Mouse (Mus musculus) liver, embryonic 13.5 days (tissue): ENCODE results near the gene Ap3m1. TPM values are rescaled to one million over a fixed set of nuclear protein-coding genes. Genes with fewer than 3 reads are reported as not detected.
A peak's percentile ranks its signal among the peaks of the same experiment; 100 is the strongest.

Source experiments
- ATAC-seq: fragments of 200-750 bp; cut with Nextera tagmentation; 2 replicates; pipeline ENCODE4 v1.8.0; 2017; ENCODE audit warnings: low read depth, mild to moderate bottlenecking, moderate number of reproducible peaks, moderate library complexity
- DNase-seq: peaks from one replicate; pipeline ENCODE4 v3.0.0; 2022
- H3K27ac ChIP-seq: fragments of 300-500 bp; sonication (generic); 2 replicates; pipeline ENCODE4 v1.5.1; 2015; ENCODE audit warnings: moderate library complexity, mild to moderate bottlenecking, inconsistent platforms
- H3K27me3 ChIP-seq: fragments of 300-500 bp; sonication (generic); 2 replicates; pipeline ENCODE4 v1.6.1; 2015; ENCODE audit warnings: mild to moderate bottlenecking, inconsistent platforms
- H3K36me3 ChIP-seq: fragments of 300-500 bp; sonication (generic); 2 replicates; pipeline ENCODE4 v1.6.1; 2015; ENCODE audit warnings: mild to moderate bottlenecking, inconsistent platforms
- H3K4me1 ChIP-seq: fragments of 300-500 bp; sonication (generic); replicated peaks from 2 replicates; pipeline ENCODE4 v1.6.1; 2015; ENCODE audit warnings: inconsistent platforms
- H3K4me2 ChIP-seq: fragments of 300-500 bp; sonication (generic); 2 replicates; pipeline ENCODE4 v1.6.1; 2015; ENCODE audit warnings: inconsistent platforms, mild to moderate bottlenecking, moderate library complexity
- H3K4me3 ChIP-seq: fragments of 300-500 bp; sonication (generic); replicated peaks from 2 replicates; pipeline ENCODE4 v1.5.1; 2015; ENCODE audit warnings: mild to moderate bottlenecking, inconsistent platforms
- H3K9ac ChIP-seq: fragments of 300-500 bp; sonication (generic); 2 replicates; pipeline ENCODE4 v1.6.1; 2015; ENCODE audit warnings: mild to moderate bottlenecking, inconsistent platforms
- H3K9me3 ChIP-seq: fragments of 300-500 bp; sonication (generic); replicated peaks from 2 replicates; pipeline ENCODE4 v1.6.1; 2016; ENCODE audit warnings: inconsistent platforms
- WGBS: fragments of 180-500 bp; shearing (Covaris S2); methylation state at CpG from one replicate; pipeline ENCODE4 v1.1.7; 2015; ENCODE audit not compliant: insufficient replicate concordance; 5-methylcytosine and 5-hydroxymethylcytosine counted together
- polyA plus RNA-seq: library from polyadenylated mRNA; unstranded; fragments of >200 nt; fragmentation: Nextera tagmentation; extraction: Ambion mirVana; gene quantifications from 2 replicates; pipeline ENCODE4 v1.2.1, GENCODE M21; 2015

Gene Ap3m1
- polyA plus RNA-seq, 1 experiment from 2014 or later, result 37.0 TPM

GRCm38 (mm10) chr14:21069594-21069993 lies 17.3 kb upstream of the Ap3m1 start:
- ATAC-seq (no peak), DNase-seq (no peak)
- no peak overlapping the region for H3K9ac ChIP-seq
- no peak overlapping the region for H3K27ac ChIP-seq
- H3K9me3 ChIP-seq, result no peaks in the 10 kb centered on the region
- no peaks in the 10 kb centered on the region for H3K27me3 ChIP-seq
- 74% methylated on average over 5 of the region's 5 CpGs for WGBS
- no peaks in the 10 kb centered on the region for H3K36me3 ChIP-seq
- peaks cover 49% of the 10 kb centered on the region for H3K4me1 ChIP-seq
- no peak overlapping the region for H3K4me2 ChIP-seq
- H3K4me3 ChIP-seq, result no peak overlapping the region

DNA sequence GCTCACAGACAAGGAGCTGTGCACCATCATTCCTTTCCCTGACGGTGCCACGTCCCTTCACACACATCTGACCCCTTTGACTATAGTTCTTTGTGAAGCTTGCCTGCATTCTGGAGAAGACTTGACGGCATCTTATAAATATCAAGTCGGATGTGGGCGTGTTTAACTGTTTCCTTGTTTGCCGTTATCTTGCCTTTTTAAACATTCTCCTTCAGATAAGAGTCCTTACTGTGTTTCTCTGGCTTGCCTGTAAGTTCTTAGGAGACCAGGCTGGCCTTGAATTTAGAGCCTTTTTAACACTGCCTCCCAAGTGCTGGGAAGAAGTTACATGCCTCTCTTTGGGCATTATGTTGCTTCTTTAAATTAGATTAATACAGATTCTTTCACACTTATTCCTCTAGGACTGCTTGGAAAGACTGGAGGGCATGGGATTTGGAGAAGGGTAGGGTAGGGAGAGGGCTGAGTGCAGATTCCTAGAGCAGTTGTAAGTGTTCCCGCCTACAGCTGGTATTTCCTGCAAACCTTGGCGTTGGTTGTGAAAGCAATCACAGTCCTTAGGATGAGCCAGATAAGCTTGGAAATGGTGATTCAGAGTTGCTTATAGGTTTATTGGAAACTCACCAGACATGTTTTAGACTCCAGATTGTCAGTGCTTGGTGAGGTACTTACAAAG lies 13.3 kb upstream of the Ap3m1 start:
- H3K9ac ChIP-seq, result no peak overlapping the region; the same call in 1 of the 2 replicates
- H3K27me3 ChIP-seq, result no peaks in the 10 kb centered on the region
- H3K36me3 ChIP-seq, result no peaks in the 10 kb centered on the region
- peaks cover 50% of the 10 kb centered on the region for H3K4me1 ChIP-seq
- 18% methylated on average over 8 of the region's 8 CpGs for whole genome bisulfite sequencing
- peak overlapping the region; percentile 23; the same call in 1 of the 2 replicates for H3K4me2 ChIP-seq
- H3K27ac ChIP-seq, result peak overlapping the region; percentile 43; the same call in 1 of the 2 replicates
- DNase-seq, result no peak
- no peak overlapping the region for H3K4me3 ChIP-seq
- no peaks in the 10 kb centered on the region for H3K9me3 ChIP-seq
- no peak for ATAC-seq

DNA sequence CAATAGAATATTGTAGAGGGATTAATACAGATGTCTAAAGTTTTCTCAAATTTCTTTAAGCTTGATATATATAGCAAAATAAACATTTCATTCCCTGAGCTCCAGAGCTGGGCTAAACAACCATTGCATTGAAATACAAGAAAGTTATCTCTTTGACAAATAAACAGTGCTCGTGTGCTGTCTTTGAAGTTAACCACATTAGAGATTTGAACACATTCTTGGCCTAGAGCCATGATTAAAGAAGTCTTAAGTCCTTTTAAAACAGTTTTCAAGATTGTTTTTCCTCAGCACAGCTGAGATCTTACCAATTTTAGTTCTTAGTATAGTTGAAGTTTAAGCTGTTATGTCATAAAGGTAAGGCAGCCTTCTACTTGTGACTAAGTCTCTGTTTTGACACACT lies 12.0 kb upstream of the Ap3m1 start:
- no peaks in the 10 kb centered on the region for H3K9me3 ChIP-seq
- ATAC-seq, result no peak
- no peak overlapping the region for H3K9ac ChIP-seq
- H3K36me3 ChIP-seq, result no peaks in the 10 kb centered on the region
- no peak overlapping the region for H3K4me3 ChIP-seq
- H3K4me1 ChIP-seq, result peaks cover 46% of the 10 kb centered on the region
- no peak overlapping the region for H3K4me2 ChIP-seq
- no peak overlapping the region for H3K27ac ChIP-seq
- H3K27me3 ChIP-seq, result no peaks in the 10 kb centered on the region
- WGBS, result 18% methylated on average over 1 of the region's 1 CpGs
- DNase-seq, result no peak

- Histone ChIP-seq H3K4me3 (no peak overlapping the region), H3K4me2 (no peak overlapping the region), H3K9me3 (no peaks in the 10 kb centered on the region), H3K36me3 (no peaks in the 10 kb centered on the region), H3K9ac (no peak overlapping the region), H3K27ac (peak overlapping the region; percentile 40), H3K4me1 (peaks cover 51% of the 10 kb centered on the region), H3K27me3 (no peaks in the 10 kb centered on the region)
- no peak for DNase-seq
- WGBS, result 40% methylated on average over 5 of the region's 5 CpGs
- peak; percentile 66 for ATAC-seq
These were observed 10.6 kb upstream of the Ap3m1 start for GRCm38 (mm10) chr14:21062766-21063513.

GRCm38 (mm10) chr14:21058972-21059371 lies 6.7 kb upstream of the Ap3m1 start:
- H3K27me3 ChIP-seq, result no peaks in the 10 kb centered on the region
- no peak overlapping the region for H3K4me3 ChIP-seq
- no peak overlapping the region for H3K27ac ChIP-seq
- H3K36me3 ChIP-seq, result peaks cover 5% of the 10 kb centered on the region; the same call in 1 of the 2 replicates
- H3K9ac ChIP-seq, result no peak overlapping the region
- peaks cover 36% of the 10 kb centered on the region for H3K4me1 ChIP-seq
- 72% methylated on average over 2 of the region's 2 CpGs for WGBS
- no peak for ATAC-seq
- no peaks in the 10 kb centered on the region for H3K9me3 ChIP-seq
- DNase-seq, result no peak
- H3K4me2 ChIP-seq, result no peak overlapping the region

DNA sequence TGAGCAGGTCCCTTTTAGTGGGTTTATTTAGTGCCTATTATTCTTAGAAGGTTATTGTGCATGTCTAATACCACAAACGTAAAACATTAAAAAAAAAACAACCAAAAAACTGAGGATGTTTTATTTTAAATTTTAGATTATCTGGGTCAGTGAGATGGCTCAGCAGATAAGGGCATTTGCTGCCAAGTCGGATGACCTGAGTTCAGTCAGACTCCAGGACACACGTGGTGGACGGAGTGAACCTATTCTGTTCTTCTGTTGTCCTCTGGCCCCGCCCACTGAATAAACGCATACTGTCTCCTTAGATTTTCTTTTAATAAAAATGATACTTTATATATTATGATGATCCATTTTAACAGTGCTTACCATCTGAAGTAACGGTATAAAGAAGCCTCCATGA lies 1.3 kb upstream of the Ap3m1 start:
- H3K27ac ChIP-seq, result no peak overlapping the region
- 46% methylated on average over 7 of the region's 7 CpGs for WGBS
- H3K4me3 ChIP-seq, result peak overlapping the region; percentile 87
- H3K4me2 ChIP-seq, result peak overlapping the region; percentile 97
- peaks cover 9% of the 10 kb centered on the region; the same call in 1 of the 2 replicates for H3K36me3 ChIP-seq
- peak overlapping the region; percentile 81; the same call in 1 of the 2 replicates for H3K9ac ChIP-seq
- ATAC-seq, result no peak
- H3K27me3 ChIP-seq, result no peaks in the 10 kb centered on the region
- no peaks in the 10 kb centered on the region for H3K9me3 ChIP-seq
- DNase-seq, result no peak
- H3K4me1 ChIP-seq, result peaks cover 30% of the 10 kb centered on the region

GRCm38 (mm10) chr14:21053151-21053550 lies 843 bp upstream of the Ap3m1 start:
- ATAC-seq (no peak), DNase-seq (no peak)
- Histone ChIP-seq H3K36me3 (peaks cover 9% of the 10 kb centered on the region; the same call in 1 of the 2 replicates), H3K4me1 (peaks cover 32% of the 10 kb centered on the region), H3K27me3 (no peaks in the 10 kb centered on the region), H3K27ac (peak overlapping the region; percentile 87), H3K4me2 (peak overlapping the region; percentile 97), H3K9ac (peak overlapping the region; percentile 81), H3K4me3 (peak overlapping the region; percentile 87), H3K9me3 (no peaks in the 10 kb centered on the region)
- WGBS, result 10% methylated on average over 8 of the region's 8 CpGs

GRCm38 (mm10) chr14:21052781-21053130 lies 448 bp upstream of the Ap3m1 start:
- Histone ChIP-seq H3K4me1 (peaks cover 36% of the 10 kb centered on the region), H3K27me3 (no peaks in the 10 kb centered on the region), H3K27ac (peak overlapping the region; percentile 87), H3K4me2 (peak overlapping the region; percentile 97), H3K9me3 (no peaks in the 10 kb centered on the region), H3K9ac (peak overlapping the region; percentile 81), H3K4me3 (peak overlapping the region; percentile 87), H3K36me3 (peaks cover 9% of the 10 kb centered on the region; the same call in 1 of the 2 replicates)
- peak; percentile 62 for ATAC-seq
- under 1% methylated on average over 25 of the region's 25 CpGs for WGBS
- peak; percentile 64 for DNase-seq

DNA sequence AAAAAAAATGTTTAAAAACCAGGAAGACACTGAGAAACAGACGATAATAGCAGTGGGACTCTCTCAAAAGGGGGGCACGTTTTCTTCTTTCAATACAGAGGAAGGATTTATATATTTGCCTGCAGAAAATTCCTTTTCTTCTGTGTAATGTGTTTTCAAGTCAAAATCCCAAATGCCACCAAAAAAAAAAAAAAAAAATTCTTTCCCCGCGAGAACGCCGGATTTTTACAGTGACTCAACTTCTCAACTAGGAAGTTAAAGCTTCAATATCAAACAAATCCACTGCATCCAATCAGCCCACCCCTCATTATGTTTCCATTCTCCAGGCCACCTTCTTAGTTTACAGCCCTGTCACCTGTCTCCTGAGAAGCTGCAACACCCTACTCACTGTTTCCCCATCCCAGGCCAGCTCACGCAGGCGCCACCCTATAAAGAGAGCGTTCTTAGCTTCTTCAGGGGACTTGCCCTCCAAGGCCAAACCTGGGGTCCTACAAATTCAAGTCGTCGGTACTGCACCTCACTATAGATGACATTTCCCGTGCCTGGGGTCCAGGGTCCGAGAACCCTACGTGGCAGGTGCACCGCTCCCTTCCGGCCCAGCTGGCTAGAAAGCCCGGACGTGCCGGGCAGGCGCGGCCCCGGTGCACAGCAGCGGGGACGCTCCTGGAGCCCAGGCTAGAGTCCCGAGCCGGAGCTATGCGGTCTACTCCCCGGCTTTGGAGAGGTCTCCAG lies 762 bp downstream of the Ap3m1 start:
- Histone ChIP-seq H3K4me3 (peak overlapping the region; percentile 87), H3K27me3 (no peaks in the 10 kb centered on the region), H3K4me1 (peaks cover 37% of the 10 kb centered on the region), H3K27ac (peak overlapping the region; percentile 82), H3K9ac (peak overlapping the region; percentile 90), H3K36me3 (peaks cover 12% of the 10 kb centered on the region; the same call in 1 of the 2 replicates), H3K4me2 (peak overlapping the region; percentile 97), H3K9me3 (no peaks in the 10 kb centered on the region)
- no peak for DNase-seq
- 6% methylated on average over 28 of the region's 28 CpGs for WGBS
- peak; percentile 26 for ATAC-seq

DNA sequence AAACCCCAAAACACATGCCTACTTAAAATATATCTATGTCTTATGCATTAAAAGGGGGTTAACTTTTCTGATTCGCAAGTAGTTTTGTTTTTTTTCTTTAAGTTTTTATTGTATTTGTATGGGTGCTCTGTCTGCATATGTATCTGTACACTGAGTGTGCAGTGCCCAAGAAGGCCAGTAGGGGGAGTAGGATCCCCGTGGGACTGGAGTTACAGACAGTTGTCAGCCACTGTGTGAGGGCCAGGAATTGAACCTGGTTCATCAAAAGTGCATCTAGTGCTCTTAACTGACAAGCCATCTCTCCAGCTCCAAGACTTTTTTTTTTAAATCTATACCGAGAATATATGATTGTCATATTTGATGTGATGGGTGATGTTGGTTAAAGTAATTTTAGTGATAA lies 1.6 kb downstream of the Ap3m1 start:
- Histone ChIP-seq H3K4me2 (peak overlapping the region; percentile 97), H3K36me3 (peaks cover 12% of the 10 kb centered on the region; the same call in 1 of the 2 replicates), H3K4me3 (peak overlapping the region; percentile 87), H3K27me3 (no peaks in the 10 kb centered on the region), H3K4me1 (peaks cover 37% of the 10 kb centered on the region), H3K27ac (no peak overlapping the region), H3K9me3 (no peaks in the 10 kb centered on the region), H3K9ac (no peak overlapping the region)
- DNase-seq (peak; percentile 35), ATAC-seq (no peak)
- 63% methylated on average over 3 of the region's 3 CpGs for WGBS

DNA sequence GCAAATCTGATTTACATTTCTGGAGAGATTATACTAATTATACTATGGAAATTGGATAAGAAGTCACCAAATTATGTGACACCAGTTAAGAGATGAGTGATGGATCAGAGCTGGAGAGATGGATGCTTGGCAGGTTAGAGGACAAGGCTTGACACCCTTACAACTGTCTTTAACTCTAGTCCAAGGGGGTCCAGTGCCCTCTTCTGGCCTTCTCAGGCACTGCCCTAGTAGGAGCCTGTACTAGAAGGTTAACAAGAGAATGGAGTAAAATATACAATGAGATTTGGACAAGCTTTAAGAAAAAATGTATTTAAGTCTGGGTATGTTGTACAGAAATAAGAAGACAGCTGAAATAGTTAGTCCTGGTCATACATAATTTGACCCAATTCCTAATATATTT lies 3.4 kb downstream of the Ap3m1 start:
- Histone ChIP-seq H3K36me3 (peaks cover 15% of the 10 kb centered on the region), H3K4me3 (no peak overlapping the region), H3K9me3 (no peaks in the 10 kb centered on the region), H3K4me1 (peaks cover 33% of the 10 kb centered on the region), H3K4me2 (no peak overlapping the region), H3K27ac (no peak overlapping the region), H3K27me3 (no peaks in the 10 kb centered on the region), H3K9ac (no peak overlapping the region)
- ATAC-seq (no peak), DNase-seq (peak; percentile 46)
